Mouse (Mus musculus): ENCODE data around the gene Mrps36. TPM values are rescaled to one million over a fixed set of nuclear protein-coding genes. Genes with fewer than 3 reads are reported as not detected.
"Not testable (repeated sequence)": the region's sequence is repeated elsewhere in the genome, so short reads cannot be mapped to it uniquely, and the experiment has no call there.

Mrps36 gene
- polyA plus RNA-seq, 1 experiment from 2014 or later, result 144 TPM

DNA sequence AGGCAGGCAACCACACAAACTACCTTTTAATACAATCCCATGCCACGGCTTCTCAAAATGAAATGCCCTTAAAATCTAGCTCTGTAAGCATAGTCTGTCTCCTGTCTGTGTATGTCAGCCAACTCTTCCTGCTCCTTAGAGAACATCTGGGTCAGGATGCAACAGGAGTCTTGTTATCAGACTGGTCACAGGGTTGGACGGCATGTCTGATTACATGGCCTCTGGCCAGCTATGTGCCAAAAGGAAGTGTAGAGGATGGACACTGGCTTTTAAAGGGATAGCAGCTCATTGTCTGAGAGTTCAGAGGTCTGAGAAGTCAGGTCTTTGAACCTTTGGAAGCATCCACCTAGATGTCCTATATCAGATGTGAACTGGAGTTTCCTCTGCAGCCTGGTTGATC lies 10.9 kb upstream of the Mrps36 start:
- WGBS, result 93% methylated on average over 2 of the region's 2 CpGs

DNA sequence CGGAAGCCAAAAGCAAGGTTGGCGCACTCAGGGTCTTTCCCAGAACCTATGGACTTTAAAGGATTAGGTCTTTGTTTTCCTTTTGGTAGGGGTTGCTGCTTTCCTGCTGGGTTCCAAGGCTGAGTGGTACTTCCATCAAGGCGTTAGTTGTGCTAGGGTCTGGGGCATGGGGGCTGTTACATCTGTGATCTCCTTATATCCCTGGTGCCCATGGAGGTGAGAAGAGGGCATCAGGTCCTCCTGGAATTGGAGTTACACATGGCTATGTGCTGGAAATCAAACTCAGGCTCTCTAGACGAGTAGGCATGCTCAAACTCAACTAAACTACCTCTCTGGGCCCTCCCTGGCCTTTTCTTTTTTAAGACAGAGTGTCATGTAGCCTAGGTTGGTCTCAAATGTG lies 9.7 kb upstream of the Mrps36 start:
- H3K4me3 ChIP-seq, result no peak overlapping the region
- no peaks in the 10 kb centered on the region for H3K36me3 ChIP-seq
- H3K27ac ChIP-seq, result no peak overlapping the region
- H3K4me1 ChIP-seq, result no peaks in the 10 kb centered on the region
- 66% methylated on average over 4 of the region's 4 CpGs for WGBS
- no peak overlapping the region for H3K4me2 ChIP-seq (replicated peaks)
- no peaks in the 10 kb centered on the region for H3K27me3 ChIP-seq (replicated peaks)
- H3K9me3 ChIP-seq, result no peaks in the 10 kb centered on the region
- no peak overlapping the region for H3K9ac ChIP-seq
- no peak for ATAC-seq (ENCODE audit: low FRiP score, low read depth)

More for the DNA sequence above, 10.9 kb upstream of the Mrps36 start:
- ATAC-seq (ENCODE audit: low FRiP score, low read depth), result no peak
- Histone ChIP-seq H3K27ac (no peak overlapping the region), H3K9me3 (no peaks in the 10 kb centered on the region), H3K9ac (no peak overlapping the region), H3K27me3 (replicated peaks) (no peaks in the 10 kb centered on the region), H3K4me3 (no peak overlapping the region), H3K36me3 (peaks cover 10% of the 10 kb centered on the region; the same call in 1 of the 2 replicates), H3K4me1 (no peaks in the 10 kb centered on the region), H3K4me2 (replicated peaks) (no peak overlapping the region)

DNA sequence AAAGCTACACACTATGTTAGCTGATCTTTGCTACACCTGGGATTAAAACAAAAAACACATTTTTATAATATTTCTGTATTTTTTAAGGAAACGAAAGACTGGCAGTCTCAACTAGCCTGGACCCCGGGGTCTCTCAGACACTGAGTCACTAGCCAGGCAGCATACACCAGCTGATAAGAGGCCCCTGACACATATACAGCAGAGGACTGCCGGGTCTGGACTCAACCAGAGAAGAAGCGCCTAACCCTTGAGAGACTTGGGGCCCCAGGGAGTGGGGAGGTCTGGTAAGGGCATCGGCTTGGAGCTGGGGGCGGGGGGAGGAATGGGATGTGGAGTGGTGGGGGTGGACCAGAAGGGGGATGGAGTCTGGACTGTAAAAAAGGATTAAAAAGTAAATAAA lies 8.6 kb upstream of the Mrps36 start:
- no peaks in the 10 kb centered on the region for H3K27me3 ChIP-seq (replicated peaks)
- no peaks in the 10 kb centered on the region for H3K4me1 ChIP-seq
- no peaks in the 10 kb centered on the region for H3K36me3 ChIP-seq
- no peak for ATAC-seq (ENCODE audit: low FRiP score, low read depth)
- no peaks in the 10 kb centered on the region for H3K9me3 ChIP-seq
- H3K4me3 ChIP-seq, result no peak overlapping the region
- WGBS, result 84% methylated on average over 6 of the region's 6 CpGs
- H3K4me2 ChIP-seq (replicated peaks), result no peak overlapping the region
- H3K9ac ChIP-seq, result no peak overlapping the region
- H3K27ac ChIP-seq, result no peak overlapping the region

DNA sequence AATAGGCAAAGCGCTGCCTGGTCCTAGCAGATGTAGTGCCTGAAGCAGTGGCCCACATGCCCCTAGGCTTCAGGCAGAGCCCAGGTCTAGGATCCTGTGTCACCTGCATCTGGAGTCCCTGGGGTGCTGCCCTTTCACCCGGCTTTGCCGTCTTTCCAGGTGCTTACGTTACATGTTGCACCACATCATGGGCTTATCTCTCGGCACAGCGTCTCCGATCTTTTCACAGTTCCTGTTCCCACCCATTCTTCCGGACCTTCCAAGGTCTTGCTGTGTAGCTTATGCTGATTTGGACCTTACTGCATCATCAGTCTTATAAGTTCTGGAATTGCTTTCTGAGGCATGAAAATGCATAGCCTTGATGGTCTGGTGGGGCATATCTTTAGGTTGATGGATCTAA lies 8.1 kb upstream of the Mrps36 start:
- H3K4me2 ChIP-seq (replicated peaks), result no peak overlapping the region
- H3K9ac ChIP-seq, result no peak overlapping the region
- H3K27me3 ChIP-seq (replicated peaks), result no peaks in the 10 kb centered on the region
- WGBS, result 93% methylated on average over 8 of the region's 8 CpGs
- no peak overlapping the region for H3K4me3 ChIP-seq
- H3K36me3 ChIP-seq, result no peaks in the 10 kb centered on the region
- no peaks in the 10 kb centered on the region for H3K4me1 ChIP-seq
- no peak overlapping the region for H3K27ac ChIP-seq
- no peak for ATAC-seq (ENCODE audit: low FRiP score, low read depth)
- H3K9me3 ChIP-seq, result no peaks in the 10 kb centered on the region

DNA sequence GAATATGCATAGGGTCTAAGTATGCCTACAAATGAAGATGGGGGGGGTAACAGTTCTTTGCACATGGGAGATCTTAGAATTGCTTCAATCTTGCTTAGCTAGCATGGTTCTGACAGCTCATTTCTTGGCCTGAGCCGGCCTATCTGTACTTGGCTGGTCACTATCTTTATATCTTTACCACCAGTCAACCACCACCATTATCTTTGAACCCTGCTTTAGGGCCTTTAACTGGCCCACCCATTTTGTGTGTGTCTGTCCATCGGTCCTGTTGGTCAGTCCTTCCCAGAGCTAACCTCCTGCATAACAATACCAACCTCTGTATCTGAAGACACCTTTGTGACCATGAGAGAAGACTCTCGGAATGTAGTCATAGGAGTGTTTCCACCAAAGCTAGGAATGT lies 6.9 kb upstream of the Mrps36 start:
- Histone ChIP-seq H3K4me1 (no peaks in the 10 kb centered on the region), H3K36me3 (no peaks in the 10 kb centered on the region), H3K4me2 (replicated peaks) (no peak overlapping the region), H3K9me3 (no peaks in the 10 kb centered on the region), H3K27me3 (replicated peaks) (no peaks in the 10 kb centered on the region), H3K9ac (no peak overlapping the region), H3K4me3 (no peak overlapping the region), H3K27ac (no peak overlapping the region)
- 89% methylated on average over 3 of the region's 3 CpGs for WGBS
- ATAC-seq (ENCODE audit: low FRiP score, low read depth), result no peak

DNA sequence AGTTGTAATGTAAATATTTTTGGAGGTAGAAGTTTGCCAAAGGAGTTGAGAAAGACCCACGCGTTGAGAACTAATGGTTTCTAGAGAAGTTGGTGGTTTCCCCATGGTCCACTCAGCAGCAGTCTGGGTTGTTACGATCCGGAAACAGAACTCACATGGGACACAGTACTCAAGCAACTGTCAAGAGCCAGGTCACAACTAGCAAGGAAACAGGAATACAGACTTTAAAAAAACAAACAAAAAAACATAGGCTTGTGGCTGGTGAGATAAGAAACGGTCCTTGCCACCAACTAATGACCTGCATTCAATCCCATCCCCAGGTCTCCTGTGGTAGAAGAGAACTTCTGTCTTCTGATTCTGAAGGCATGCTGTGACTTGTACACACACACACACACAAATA lies 6.3 kb upstream of the Mrps36 start:
- ATAC-seq (ENCODE audit: low FRiP score, low read depth), result no peak
- Histone ChIP-seq H3K4me1 (no peaks in the 10 kb centered on the region), H3K27me3 (replicated peaks) (no peaks in the 10 kb centered on the region), H3K27ac (no peak overlapping the region), H3K4me2 (replicated peaks) (no peak overlapping the region), H3K4me3 (no peak overlapping the region), H3K9ac (no peak overlapping the region), H3K36me3 (no peaks in the 10 kb centered on the region), H3K9me3 (no peaks in the 10 kb centered on the region)
- 75% methylated on average over 5 of the region's 5 CpGs for WGBS

DNA sequence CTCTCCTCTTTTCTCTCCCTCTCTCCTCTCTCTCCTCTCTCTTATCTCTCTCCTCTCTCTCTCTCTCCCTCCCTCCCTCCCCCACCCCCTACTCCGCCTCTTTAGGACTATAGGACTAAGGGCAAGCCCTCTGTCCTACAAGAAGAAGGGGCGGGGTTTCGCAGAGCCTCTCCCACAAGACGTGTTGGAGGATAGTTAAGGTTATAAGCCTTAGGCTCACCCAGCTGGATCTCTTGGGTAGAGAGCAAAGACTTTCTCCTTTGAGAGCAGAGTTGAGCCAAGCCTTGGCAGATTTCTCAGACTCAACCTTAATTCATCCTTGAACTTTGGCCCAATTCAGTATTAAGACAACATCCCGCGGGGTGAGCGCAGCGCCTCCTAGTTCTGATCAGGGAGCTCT lies 4.2 kb upstream of the Mrps36 start:
- Histone ChIP-seq H3K4me2 (replicated peaks) (no peak overlapping the region), H3K36me3 (no peaks in the 10 kb centered on the region)

DNA sequence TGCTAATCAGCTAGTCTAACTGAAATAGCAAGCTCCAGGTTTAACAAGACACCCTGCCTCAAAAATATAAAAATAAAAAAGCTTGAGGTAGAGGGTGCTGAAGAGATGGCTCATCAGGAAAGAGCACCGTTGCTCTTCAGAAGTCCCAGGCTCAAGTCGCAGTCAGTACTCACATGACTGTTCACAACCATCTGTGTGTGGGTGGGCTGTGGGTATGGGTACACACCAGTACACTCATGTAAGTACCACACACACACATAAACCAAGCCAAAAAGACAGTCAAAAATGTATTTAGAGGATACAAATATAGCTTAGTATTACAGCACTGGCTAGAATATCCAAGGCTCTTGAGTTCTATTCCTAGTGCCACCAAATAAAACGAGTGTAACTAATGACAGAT lies 1.6 kb upstream of the Mrps36 start:
- Histone ChIP-seq H3K27ac (no peak overlapping the region), H3K4me1 (peaks cover 5% of the 10 kb centered on the region; the same call in 1 of the 2 replicates), H3K9ac (no peak overlapping the region), H3K9me3 (no peaks in the 10 kb centered on the region), H3K4me3 (no peak overlapping the region), H3K27me3 (replicated peaks) (no peaks in the 10 kb centered on the region), H3K4me2 (replicated peaks) (no peak overlapping the region), H3K36me3 (no peaks in the 10 kb centered on the region)
- ATAC-seq (ENCODE audit: low FRiP score, low read depth), result no peak
- 89% methylated on average over 3 of the region's 3 CpGs for WGBS

More for the DNA sequence above, 4.2 kb upstream of the Mrps36 start:
- Histone ChIP-seq H3K9me3 (no peaks in the 10 kb centered on the region), H3K4me3 (no peak overlapping the region), H3K27me3 (replicated peaks) (no peaks in the 10 kb centered on the region), H3K27ac (no peak overlapping the region), H3K9ac (no peak overlapping the region), H3K4me1 (no peaks in the 10 kb centered on the region)
- no peak for ATAC-seq (ENCODE audit: low FRiP score, low read depth)
- 53% methylated on average over 7 of the region's 8 CpGs for WGBS

DNA sequence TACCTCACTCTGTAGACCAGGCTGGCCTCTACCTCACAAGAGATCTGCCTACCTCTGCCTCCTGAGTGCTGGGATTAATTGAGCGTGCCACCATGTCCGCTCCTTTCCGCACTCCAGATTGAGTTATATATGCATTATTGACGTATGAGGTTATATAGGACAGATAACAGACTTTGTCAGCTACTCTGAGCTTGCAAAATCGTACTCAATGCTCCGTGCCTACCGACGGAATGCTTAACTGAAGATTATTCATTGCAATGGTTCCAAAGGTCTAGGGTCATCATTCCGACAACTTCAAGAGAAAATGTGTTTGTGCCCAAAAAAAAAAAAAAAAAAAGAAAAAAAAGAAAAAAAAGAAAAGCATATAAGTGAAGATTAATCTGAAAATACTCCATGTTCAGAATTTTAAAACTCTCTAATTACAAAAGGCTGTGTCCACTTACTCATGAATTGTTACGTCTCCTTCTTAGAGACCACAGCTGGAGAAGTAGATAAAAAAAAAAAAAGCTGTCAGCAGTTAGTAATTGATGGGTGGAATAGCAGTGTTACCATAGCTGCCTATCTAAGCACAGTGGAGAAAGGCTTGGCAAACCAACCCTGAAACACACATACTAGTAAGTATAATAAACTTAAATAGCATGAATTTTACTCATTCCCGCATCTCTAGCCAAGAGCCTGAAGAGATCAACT lies 968 bp downstream of the Mrps36 start:
- Histone ChIP-seq H3K4me2 (replicated peaks) (peak overlapping the region; percentile 60), H3K36me3 (peaks cover 8% of the 10 kb centered on the region; the same call in 1 of the 2 replicates), H3K4me1 (peaks cover 5% of the 10 kb centered on the region; the same call in 1 of the 2 replicates), H3K9ac (no peak overlapping the region), H3K4me3 (peak overlapping the region; percentile 85), H3K27me3 (replicated peaks) (no peaks in the 10 kb centered on the region), H3K9me3 (no peaks in the 10 kb centered on the region), H3K27ac (peak overlapping the region; percentile 94; the same call in 1 of the 2 replicates)
- WGBS, result 66% methylated on average over 11 of the region's 11 CpGs
- peak; percentile 55 for ATAC-seq (ENCODE audit: low FRiP score, low read depth)

DNA sequence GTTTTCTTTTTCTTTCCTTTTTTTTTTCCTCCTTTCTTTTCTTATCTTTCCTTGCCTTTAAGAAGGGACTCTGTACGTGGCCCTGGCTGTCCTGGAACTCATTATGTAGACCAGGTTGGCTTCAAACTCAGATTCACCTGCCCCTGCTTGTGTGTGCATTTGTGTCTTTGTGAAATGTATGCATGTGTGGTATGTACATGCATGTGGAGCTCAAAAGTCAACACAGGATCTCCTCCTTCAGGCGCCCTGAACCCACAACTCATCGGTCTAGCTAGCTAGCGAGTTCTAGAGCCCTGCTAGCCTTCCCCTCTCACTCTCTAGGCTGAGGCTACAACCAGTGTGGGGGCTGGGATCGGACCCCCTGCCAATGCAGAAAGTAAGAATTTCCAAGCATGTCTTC lies 1.6 kb downstream of the Mrps36 start:
- H3K9me3 ChIP-seq, result no peaks in the 10 kb centered on the region
- peak overlapping the region; percentile 37; the same call in 1 of the 2 replicates for H3K4me2 ChIP-seq (replicated peaks)
- peaks cover 5% of the 10 kb centered on the region; the same call in 1 of the 2 replicates for H3K4me1 ChIP-seq
- no peak overlapping the region for H3K27ac ChIP-seq
- peaks cover 11% of the 10 kb centered on the region; the same call in 1 of the 2 replicates for H3K36me3 ChIP-seq
- H3K4me3 ChIP-seq, result no peak overlapping the region
- no peak for ATAC-seq (ENCODE audit: low FRiP score, low read depth)
- WGBS, result 93% methylated on average over 5 of the region's 5 CpGs
- no peak overlapping the region for H3K9ac ChIP-seq
- H3K27me3 ChIP-seq (replicated peaks), result no peaks in the 10 kb centered on the region

DNA sequence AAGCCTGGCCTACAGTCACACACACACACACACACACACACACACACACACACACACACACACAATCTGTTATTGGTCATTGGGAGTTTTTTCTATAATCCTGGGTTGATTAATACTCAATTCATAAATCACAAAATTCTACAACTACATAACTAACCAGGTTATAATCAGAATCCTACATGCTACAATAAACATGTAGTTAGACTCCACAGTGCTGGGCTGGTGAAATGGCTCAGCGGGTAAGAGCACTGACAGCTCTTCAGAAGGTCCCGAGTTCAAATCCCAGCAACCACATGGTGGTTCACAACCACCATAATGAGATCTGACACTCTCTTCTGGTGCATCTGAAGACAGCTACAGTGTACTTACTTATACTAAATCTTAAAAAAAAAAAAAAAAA lies 11.7 kb downstream of the Mrps36 start:
- 99% methylated on average over 2 of the region's 2 CpGs for whole genome bisulfite sequencing
- no peak for ATAC-seq (ENCODE audit: low FRiP score, low read depth)

DNA sequence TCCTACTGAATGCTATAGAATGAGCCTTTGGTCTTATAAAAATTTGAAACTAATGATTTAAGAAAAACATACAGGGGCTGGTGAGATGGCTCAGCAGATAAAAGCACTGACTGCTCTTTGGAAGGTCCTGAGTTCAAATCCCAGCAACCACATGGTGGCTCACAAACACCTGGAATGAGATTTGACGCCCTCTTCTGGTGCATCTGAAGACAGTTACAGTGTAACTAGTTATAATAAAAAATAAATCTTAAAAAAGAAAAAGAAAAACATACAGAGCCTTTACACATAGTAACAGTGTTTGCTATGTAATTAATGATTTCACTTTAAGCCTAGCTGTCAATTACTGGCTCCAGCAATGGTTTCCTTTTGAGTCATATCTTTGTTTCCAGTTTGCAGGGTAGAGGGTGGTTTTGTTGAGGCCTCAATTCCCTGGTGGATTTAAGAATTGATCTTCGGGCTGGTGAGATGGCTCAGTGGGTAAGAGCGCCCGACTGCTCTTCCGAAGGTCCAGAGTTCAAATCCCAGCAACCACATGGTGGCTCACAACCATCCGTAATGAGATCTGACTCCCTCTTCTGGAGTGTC lies 12.9 kb downstream of the Mrps36 start:
- not testable (repeated sequence) for H3K4me3 ChIP-seq; H3K9me3 ChIP-seq; H3K27me3 ChIP-seq (replicated peaks); H3K27ac ChIP-seq; H3K9ac ChIP-seq; ATAC-seq (ENCODE audit: low FRiP score, low read depth)
- peaks cover 27% of the 10 kb centered on the region for H3K36me3 ChIP-seq
- peaks cover 15% of the 10 kb centered on the region for H3K4me1 ChIP-seq
- WGBS, result 85% methylated on average over 6 of the region's 6 CpGs
- H3K4me2 ChIP-seq (replicated peaks), result peak overlapping the region; percentile 89; the same call in 1 of the 2 replicates

More for the DNA sequence above, 11.7 kb downstream of the Mrps36 start:
- Histone ChIP-seq H3K9ac (no peak overlapping the region), H3K27ac (no peak overlapping the region), H3K36me3 (peaks cover 29% of the 10 kb centered on the region), H3K4me3 (no peak overlapping the region), H3K27me3 (replicated peaks) (no peaks in the 10 kb centered on the region), H3K4me2 (replicated peaks) (no peak overlapping the region), H3K9me3 (no peaks in the 10 kb centered on the region), H3K4me1 (peaks cover 12% of the 10 kb centered on the region)

DNA sequence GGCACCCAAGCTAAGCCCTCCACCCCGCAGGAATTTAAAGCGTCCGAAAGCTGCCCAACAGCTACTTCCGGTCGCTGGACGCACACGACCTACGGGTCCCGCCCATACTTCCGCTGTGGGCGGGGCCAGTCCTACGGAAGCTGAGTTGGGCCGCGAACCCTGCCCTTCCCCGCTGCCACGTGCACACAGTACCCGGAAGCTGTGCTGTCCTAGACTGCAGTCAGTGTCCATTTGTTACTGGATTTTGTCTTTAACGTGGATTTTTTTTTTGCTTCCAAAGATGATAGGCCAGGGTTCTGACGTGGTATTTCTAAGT lies 13.6 kb downstream of the Mrps36 start, which contains the start of gene Cdk7:
Gene Cdk7, minus strand, starts transcription at position 79 of the 316 bp plus-strand sequence.
- peak within 1 kb of the TSS; percentile 80 for H3K9ac ChIP-seq
- ATAC-seq (ENCODE audit: low FRiP score, low read depth), result peak; percentile 100
- H3K36me3 ChIP-seq, result peaks cover 23% of the 10 kb centered on the region
- peak within 1 kb of the TSS; percentile 89 for H3K4me2 ChIP-seq (replicated peaks)
- peak within 1 kb of the TSS; percentile 74 for H3K27ac ChIP-seq
- no peaks in the 10 kb centered on the region for H3K27me3 ChIP-seq (replicated peaks)
- 0% methylated on average over 19 of the region's 19 CpGs for WGBS
- no peaks in the 10 kb centered on the region for H3K9me3 ChIP-seq
- H3K4me3 ChIP-seq, result peak within 1 kb of the TSS; percentile 75
- peaks cover 15% of the 10 kb centered on the region for H3K4me1 ChIP-seq

Data from neural tube, embryonic 12.5 days (tissue).